Mouse (Mus musculus) kidney, adult 8-10 months (tissue): ENCODE data around the gene Mmd2.

Source experiments
- DNase-seq, 2 experiments: peaks; one replicate each; pipeline ENCODE4 v3.0.0; 2022

Gene Mmd2

GRCm38 (mm10) chr5:142608259-142608988 is at the start of gene Mmd2:
Gene Mmd2, minus strand, starts transcription at chr5:142608800.
- DNase-seq = no peak

- peak in 1 of 2 experiments; percentile 15 for DNase-seq
Measured at GRCm38 (mm10) chr5:142652266-142652665, 43.7 kb upstream of the Mmd2 start.

- DNase-seq = no peak
Measured at GRCm38 (mm10) chr5:142650794-142651497, 42.3 kb upstream of the Mmd2 start.

- no peak for DNase-seq
Measured at GRCm38 (mm10) chr5:142650390-142650789, 41.8 kb upstream of the Mmd2 start.

GRCm38 (mm10) chr5:142649460-142650050 is 41.0 kb upstream of the Mmd2 start:
- DNase-seq = peak; percentile 13 to 36

- DNase-seq = no peak
Measured at GRCm38 (mm10) chr5:142648162-142648561, 39.6 kb upstream of the Mmd2 start.

- peak; percentile 34 to 44 for DNase-seq
Measured at GRCm38 (mm10) chr5:142641331-142642051, 32.9 kb upstream of the Mmd2 start.

GRCm38 (mm10) chr5:142640088-142640487 is 31.5 kb upstream of the Mmd2 start:
- DNase-seq = peak; percentile 80 to 85

GRCm38 (mm10) chr5:142637823-142638222 is 29.2 kb upstream of the Mmd2 start:
- no peak for DNase-seq

- DNase-seq = peak; percentile 11 to 19
Measured at GRCm38 (mm10) chr5:142630224-142630623, 21.6 kb upstream of the Mmd2 start.

- no peak for DNase-seq
Measured at GRCm38 (mm10) chr5:142629663-142630025, 21.0 kb upstream of the Mmd2 start.

- peak; percentile 97 for DNase-seq
Measured at GRCm38 (mm10) chr5:142628726-142629662, 20.4 kb upstream of the Mmd2 start.

- no peak for DNase-seq
Measured at GRCm38 (mm10) chr5:142627398-142627797, 18.8 kb upstream of the Mmd2 start, which contains the start of gene Wipi2. Gene Wipi2, plus strand, starts transcription at chr5:142627698.

GRCm38 (mm10) chr5:142623080-142623479 is 14.5 kb upstream of the Mmd2 start:
- no peak for DNase-seq

- DNase-seq = no peak
Measured at GRCm38 (mm10) chr5:142622134-142622533, 13.5 kb upstream of the Mmd2 start.

GRCm38 (mm10) chr5:142621421-142621820 is 12.8 kb upstream of the Mmd2 start:
- DNase-seq = peak; percentile 64 to 70

- DNase-seq = peak in 1 of 2 experiments; percentile 58
Measured at GRCm38 (mm10) chr5:142619866-142620265, 11.3 kb upstream of the Mmd2 start.

GRCm38 (mm10) chr5:142616326-142616725 is 7.7 kb upstream of the Mmd2 start:
- no peak for DNase-seq

- no peak for DNase-seq
Measured at GRCm38 (mm10) chr5:142615638-142616037, 7.0 kb upstream of the Mmd2 start.

GRCm38 (mm10) chr5:142614513-142614912 is 5.9 kb upstream of the Mmd2 start:
- no peak for DNase-seq

GRCm38 (mm10) chr5:142610362-142610761 is 1.8 kb upstream of the Mmd2 start:
- no peak for DNase-seq

GRCm38 (mm10) chr5:142608989-142609325 is 357 bp upstream of the Mmd2 start:
- DNase-seq = no peak
